Mouse (Mus musculus): ENCODE measurements at regions not wholly inside any gene's neighbourhood (a gene's known extent, or its start where the extent isn't known, plus 50 kb on each side); places are given as distances from the start of the nearest gene placed in this dataset.

DNA sequence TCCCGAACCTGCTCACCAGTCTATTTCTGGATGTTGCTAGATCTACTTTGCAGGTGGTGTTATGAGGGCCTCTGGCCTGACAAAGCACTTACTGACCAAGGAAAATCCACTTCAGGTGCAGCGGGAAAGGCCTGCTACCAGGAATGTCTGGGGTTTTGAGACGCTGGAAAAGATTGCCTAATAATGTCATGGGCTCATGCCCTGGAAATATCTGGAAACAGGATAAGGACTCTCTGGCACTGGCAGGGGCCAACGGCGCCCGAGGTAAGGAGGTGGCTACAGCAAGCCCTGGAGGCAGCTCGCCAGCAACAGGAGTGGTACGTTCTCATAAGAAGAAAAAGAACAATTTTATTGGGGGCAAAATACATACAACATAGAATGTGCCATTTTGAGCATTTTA lies 94.7 kb downstream of the Zfp36l1 start:
- no peak for DNase-seq (ENCODE audit: low spot score in 2 of 2)

DNA sequence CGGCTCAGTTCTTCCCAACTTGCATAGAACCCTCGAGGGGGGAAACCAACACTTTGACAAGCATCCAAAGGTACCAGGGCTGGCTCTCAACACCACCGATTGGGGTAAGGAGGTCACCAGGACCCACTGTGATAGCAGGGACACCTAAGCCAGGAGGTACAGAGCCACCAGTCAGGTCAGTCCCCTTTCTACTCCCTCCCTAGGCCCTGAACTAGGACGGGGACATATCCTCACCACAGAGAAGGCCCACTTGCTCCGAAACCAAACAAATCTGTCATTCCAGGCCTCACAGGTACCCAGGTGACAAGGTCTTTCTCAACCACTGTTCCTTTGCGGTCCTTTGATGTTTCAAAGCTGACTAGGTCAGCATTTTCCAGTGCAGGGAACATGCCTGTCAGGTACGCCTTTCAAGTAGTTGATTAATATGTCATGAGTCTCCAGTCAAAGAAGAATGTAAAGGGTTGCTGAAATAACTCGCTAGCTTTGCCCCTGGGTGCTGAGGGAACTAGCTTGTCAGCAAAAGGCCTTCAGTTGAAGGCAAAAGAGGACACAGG lies 95.4 kb downstream of the Zfp36l1 start:
- DNase-seq (ENCODE audit: low spot score in 2 of 2): no peak

DNA sequence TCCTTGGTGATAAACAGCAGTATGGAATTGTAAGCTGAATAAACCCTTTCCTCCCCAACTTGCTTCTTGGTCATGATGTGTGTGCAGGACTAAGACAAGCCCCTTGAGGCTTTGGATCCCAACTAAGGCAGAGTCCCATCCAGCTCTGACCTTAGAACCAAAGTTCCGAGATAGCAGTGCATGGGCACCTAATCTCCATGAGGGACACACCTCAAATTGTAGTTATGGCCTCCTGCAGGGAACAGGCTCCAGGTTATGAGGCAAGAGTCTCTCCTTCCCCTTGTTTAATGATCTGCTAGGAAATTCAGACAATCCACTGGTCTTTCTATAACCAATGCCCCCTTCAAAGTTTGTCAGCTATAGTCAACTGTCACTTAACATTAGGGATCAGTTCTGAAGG lies 96.9 kb downstream of the Zfp36l1 start:
- DNase-seq (ENCODE audit: low spot score in 2 of 2): no peak

DNA sequence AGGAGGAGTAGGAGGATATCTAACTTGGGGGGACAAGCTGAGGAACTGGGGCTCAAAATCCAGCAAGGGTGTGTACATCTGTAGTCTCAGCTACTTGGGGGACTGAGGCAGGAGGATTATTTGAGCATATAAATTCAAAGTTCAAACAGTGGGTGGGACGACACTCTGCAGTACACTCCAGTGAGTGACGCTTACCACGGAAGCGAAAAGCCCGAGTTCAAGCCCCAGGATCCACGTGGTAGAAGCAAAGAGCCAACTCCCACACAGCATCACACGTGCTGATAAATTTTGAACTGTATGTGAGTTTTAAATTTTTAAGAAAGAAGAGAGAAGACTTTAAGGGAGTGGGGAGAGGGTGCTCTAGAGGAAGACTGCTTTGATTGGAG lies 98.2 kb downstream of the Zfp36l1 start:
- no peak for DNase-seq (ENCODE audit: low spot score in 2 of 2)

DNA sequence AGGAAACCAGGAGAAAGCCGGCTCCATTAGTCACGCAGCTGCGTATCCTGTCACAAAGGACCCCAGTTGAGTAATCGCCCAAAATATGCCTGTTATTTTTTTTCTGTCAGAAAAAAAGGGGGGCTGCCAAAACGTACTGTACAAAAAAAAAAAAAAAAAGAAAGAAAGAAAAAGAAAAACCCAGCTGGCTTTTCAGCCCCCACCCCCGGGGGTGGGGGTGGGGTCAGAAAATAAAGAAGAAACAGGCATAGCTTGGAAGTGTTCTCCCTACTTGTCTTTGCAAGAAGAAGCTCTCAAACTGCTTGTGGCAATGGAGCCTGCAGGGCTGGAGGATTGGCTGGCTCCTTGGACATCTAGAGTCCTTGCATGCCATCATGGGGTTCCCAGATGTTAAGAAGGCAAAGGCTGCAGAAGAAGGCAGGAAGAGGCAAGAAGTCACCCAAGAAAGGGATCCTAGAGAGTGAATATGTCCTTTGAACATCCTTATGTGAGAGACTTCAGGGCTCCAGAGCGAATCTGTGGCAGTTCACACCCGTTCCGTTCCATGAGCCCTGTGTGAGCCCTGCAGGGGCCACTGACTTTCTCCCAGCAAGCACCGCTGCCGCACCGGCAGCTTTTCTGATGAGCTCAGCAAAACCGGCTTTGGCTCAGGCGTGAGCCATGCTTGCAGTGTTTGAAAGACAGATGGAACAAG lies 98.8 kb downstream of the Zfp36l1 start:
- DNase-seq (ENCODE audit: low spot score in 2 of 2): peak; percentile 26 to 65

GRCm38 (mm10) chr12:80013577-80013903 lies 99.3 kb downstream of the Zfp36l1 start:
- no peak for DNase-seq (ENCODE audit: low spot score in 2 of 2)

- DNase-seq (ENCODE audit: low spot score in 2 of 2): no peak
Measured at GRCm38 (mm10) chr12:80011916-80012315, 100.9 kb downstream of the Zfp36l1 start.

DNA sequence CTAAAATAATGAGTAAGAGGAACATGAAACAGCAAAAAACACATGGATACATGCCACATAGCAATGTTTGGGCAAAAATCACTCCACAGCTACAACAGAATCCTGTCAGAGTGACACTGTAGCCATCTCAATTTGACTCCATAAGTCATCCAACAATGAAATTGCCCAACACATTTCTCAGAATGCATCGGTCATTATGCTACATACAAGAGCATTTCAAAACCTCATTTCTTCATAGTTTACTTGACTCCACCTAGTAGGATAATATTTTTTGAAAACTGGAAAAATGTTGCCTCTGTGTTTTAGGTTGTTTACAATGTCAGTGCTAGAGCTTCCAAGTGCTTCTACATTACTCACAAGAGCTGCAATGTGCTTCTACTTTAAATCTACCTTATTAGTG lies 101.9 kb downstream of the Zfp36l1 start:
- no peak for DNase-seq (ENCODE audit: low spot score in 2 of 2)

DNA sequence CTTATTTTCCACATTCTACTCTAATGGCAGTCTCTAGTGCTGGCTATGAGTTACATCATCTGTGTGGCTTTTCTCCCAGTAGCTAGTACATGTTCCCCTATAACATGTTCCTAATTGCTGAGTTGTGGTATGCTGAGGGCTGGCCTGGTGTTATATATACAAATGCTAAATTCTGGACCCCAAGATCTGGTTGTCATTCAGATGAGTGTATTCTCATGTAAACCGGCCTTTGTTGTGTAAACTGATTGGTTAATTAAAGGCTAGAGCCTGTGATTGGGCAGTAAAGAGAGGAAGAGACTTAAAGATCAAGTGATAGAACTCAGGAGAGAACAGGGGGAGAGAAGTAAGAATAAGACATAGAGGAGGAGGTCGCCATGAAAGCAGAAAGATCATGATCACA lies 102.6 kb downstream of the Zfp36l1 start:
- DNase-seq (ENCODE audit: low spot score in 2 of 2): no peak

DNA sequence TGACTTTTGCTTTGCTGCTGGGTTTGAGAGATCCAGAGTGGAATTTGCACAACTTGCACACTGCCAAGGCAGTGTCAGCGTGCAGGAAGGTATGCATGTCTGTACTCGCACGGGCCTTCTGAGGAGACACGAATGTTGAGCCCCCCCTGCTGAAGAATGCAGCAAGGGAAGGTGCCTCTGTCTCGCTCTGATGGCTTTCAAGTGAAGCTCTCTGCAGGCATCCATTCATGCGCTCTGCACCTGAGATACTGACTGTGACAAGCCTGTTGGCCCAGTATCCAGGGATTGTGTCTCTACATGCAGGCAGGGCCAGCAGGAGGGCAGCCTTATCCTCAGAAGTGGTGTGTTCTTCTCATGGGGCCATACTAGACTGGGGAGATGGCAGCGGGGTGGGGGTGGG lies 105.0 kb downstream of the Zfp36l1 start:
- no peak for DNase-seq (ENCODE audit: low spot score in 2 of 2)

DNA sequence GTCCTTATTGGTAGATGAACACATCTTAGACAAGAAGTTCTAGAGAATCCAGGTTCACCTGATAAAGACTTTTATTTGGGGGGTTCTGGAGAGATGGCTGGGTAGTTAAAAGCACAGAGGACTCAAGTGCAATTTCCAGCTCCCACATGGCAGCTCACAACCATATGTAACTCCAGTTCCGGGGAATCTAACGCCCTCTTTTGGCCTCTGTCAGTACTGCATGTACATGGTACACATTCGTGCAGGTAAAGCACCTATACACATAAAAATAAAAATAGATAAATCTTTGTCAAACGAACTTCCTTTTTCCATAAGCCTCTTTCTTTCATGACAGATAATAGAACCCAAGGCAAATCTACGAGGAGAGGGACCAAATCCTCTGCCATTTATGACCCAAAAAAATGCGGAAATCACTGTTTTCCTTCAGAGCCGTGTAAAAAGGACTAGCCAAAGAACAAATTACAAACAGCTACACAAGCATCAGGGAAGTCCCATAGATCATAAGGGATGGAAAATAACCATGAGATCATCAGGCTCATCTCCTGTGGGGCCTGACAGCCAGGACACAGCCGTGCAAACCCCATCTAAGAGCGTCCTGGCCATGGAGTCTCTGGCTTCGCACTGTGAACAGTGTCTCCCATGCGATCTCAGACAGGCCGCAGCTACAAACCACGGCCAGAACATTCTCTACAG lies 107.4 kb downstream of the Zfp36l1 start:
- DNase-seq (ENCODE audit: low spot score in 2 of 2): no peak

- no peak for DNase-seq (ENCODE audit: low spot score in 2 of 2)
Measured at GRCm38 (mm10) chr12:80004575-80004974, 108.2 kb downstream of the Zfp36l1 start.

DNA sequence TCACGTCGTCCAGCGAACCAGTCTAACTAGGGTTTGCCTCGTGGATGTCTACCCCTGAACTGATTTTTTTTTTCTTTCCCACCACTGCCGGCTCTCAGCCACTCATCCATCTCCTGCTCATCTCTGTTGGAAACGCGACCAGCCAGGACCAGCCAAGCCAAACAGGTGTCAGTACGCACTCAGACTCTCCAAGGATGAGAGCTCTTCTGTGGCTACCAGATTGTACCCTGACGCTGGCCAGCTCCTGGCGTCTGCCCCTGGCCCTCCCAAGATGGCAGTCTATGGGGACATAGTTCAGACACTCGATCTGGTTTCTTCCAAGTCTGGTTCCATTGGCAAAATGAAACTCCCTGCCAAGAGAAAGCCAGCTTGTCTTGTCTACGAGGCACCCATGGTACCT lies 109.3 kb downstream of the Zfp36l1 start:
- no peak for DNase-seq (ENCODE audit: low spot score in 2 of 2)

DNA sequence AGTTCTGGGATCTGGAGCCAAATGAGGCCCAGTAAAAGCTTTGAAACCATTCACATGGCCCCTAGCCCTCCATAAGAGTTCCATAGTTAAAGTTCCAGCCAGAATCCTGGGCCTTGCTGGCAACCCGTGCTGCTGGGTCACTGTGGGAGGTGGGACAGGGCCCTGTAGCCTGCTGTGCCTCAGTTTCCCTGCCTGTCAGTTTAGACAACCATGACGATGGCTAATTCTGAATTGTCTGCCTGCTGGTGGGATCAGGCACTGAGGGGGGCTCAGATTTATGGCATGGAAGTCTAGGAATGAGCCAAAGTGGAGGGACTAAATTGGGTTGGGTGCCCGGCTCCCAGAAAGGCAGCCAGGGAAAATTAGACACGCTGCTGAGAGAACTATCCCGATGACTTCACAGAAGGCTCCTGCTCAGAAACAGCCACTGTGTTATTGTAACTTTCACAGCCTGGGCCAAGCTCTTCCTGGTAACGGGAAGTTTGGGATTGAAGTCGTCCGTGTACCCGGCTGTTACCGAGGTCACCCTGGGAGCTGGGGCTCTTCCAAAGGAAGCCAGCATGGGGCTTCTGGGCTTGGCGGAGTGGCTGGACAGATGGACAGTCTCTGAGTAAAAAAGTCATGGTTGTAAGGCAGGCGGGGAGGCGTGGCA lies 110.2 kb downstream of the Zfp36l1 start:
- DNase-seq (ENCODE audit: low spot score in 2 of 2): no peak

DNA sequence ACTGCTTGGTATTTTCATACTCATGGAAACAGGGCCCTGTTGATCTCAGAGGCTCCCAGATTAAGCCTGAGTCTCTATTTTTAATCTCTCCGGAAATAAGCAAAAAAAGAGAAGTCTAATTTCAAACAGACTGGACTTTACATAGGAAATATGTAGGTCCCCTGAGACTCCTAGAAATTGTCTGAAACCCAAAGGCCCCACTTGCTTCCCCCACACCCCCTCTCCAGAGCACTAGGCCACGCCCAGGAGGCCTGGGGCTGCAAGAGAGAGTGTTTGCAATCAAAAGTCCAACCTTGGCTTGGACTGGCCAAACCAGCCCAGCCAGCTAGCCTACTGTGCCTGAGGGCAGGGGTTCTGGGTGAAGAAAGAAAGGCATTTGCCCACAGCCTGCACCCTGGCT lies 111.0 kb downstream of the Zfp36l1 start:
- no peak for DNase-seq (ENCODE audit: low spot score in 2 of 2)

- DNase-seq (ENCODE audit: low spot score in 2 of 2): no peak
Measured at GRCm38 (mm10) chr12:79999868-80000370, 112.9 kb downstream of the Zfp36l1 start.

GRCm38 (mm10) chr12:79998788-79999187 lies 114.0 kb downstream of the Zfp36l1 start:
- DNase-seq (ENCODE audit: low spot score in 2 of 2): no peak

DNA sequence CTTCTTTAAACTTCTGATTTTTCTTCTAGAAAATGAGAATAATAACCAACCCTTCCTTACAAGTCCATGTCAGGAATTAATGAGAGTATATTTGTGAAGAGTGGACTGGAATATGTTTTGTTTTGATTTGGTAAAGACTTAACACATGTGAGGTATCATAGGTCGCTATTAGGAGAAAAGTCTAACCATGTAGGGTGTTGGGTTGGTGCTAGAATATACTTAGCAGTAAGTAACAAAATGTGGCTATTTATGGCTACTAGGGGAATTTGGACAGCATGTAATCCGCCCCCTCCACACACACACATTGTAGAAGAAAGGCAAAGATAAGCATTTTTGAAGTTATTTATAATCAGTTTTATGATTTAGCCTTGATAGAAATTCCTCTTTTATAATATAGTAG lies 114.5 kb downstream of the Zfp36l1 start:
- no peak for DNase-seq (ENCODE audit: low spot score in 2 of 2)

GRCm38 (mm10) chr12:79997201-79997600 lies 115.6 kb downstream of the Zfp36l1 start:
- no peak for DNase-seq (ENCODE audit: low spot score in 2 of 2)

DNA sequence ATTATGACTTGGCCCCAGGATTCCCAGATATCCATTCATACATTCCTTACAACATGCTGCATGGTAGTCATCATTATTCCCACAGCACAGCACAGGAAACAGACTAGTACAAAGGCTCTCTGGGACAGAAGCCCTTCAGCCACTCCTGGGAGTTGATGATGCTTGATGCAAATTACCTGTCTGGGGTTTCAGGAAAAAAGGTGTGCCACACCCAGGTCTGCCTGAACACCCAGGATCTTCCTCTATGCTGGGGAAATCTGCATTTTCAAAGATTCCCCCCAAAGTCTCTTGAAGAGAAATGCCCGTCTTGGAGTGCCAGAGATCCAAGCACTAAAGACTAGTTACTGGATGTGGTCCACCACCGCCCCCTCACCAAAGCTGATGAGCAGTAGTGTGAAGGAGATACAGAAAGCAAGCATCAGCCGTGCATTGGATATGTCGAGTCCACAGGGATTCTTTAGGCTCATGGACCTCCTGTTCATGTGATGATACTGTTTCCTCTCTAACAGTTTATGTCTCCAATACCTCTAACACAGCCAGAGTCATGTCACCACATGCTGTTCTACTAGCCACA lies 117.2 kb downstream of the Zfp36l1 start:
- no peak for DNase-seq (ENCODE audit: low spot score in 2 of 2)

- DNase-seq (ENCODE audit: low spot score in 2 of 2): no peak
Measured at GRCm38 (mm10) chr12:79993821-79994571, 118.8 kb downstream of the Zfp36l1 start.
